Mouse (Mus musculus): ENCODE data around the gene Ctsm. TPM values are rescaled to one million over a fixed set of nuclear protein-coding genes. Genes with fewer than 3 reads are reported as not detected.
"Not testable (repeated sequence)": the region's sequence is repeated elsewhere in the genome, so short reads cannot be mapped to it uniquely, and the experiment has no call there.

Gene Ctsm
- not detected in 2 replicates for polyA plus RNA-seq (2015; fragmentation: Nextera tagmentation; extraction: Ambion mirVana)

DNA sequence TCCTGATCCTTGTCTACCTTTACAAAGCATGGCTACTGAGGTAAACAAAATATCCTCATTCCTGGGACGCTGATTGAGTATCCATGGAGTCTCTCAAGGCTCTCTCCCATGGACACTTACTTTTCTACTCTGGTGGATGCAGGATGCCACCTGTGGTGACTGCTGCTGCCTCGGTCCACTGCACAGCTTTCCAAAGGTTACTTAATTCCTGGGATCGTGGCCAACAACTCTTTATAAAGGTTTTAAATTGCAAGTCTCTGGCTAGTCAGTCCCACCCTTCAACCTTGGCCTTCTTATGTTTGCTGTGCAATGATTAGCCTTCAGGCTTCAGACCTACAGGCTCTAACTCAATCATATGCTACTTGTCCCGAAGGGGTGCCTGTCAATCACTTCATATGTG, at the start of gene Ctsm:
Ctsm (minus strand) TSS at position 209 of the 400 bp plus-strand sequence.
- Histone ChIP-seq H3K4me2 (no peak within 1 kb of the TSS), H3K4me1 (no peaks in the 10 kb centered on the region), H3K4me3 (replicated peaks) (no peak within 1 kb of the TSS), H3K36me3 (no peaks in the 10 kb centered on the region), H3K27ac (no peak within 1 kb of the TSS), H3K9me3 (no peaks in the 10 kb centered on the region), H3K27me3 (replicated peaks) (no peaks in the 10 kb centered on the region), H3K9ac (no peak within 1 kb of the TSS)
- no peak for ATAC-seq (ENCODE audit: insufficient read depth, low FRiP score, low read depth)
- WGBS: 65% methylated on average over 4 of the region's 4 CpGs

DNA sequence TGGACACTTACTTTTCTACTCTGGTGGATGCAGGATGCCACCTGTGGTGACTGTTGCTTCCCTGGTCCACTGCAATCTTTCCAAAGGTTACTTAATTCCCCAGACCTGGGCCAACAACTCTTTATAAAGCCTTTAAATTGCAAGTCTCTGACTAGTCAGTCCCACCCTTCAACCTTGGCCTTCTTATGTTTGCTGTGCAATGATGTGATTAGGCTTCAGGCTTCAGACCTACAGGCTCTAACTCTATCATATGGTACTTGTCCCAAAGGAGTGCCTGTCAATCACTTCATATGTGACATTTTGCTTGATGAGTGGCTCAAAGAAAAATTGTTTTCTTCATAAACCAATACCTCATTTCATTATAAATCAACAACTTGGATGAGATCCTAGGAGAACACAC, 28.4 kb upstream of the Ctsm start, which contains the start of gene Cts3:
Cts3 (minus strand) TSS at position 101 of the 400 bp plus-strand sequence.
- no peak within 1 kb of the TSS for H3K9ac ChIP-seq
- no peak for ATAC-seq (ENCODE audit: insufficient read depth, low FRiP score, low read depth)

DNA sequence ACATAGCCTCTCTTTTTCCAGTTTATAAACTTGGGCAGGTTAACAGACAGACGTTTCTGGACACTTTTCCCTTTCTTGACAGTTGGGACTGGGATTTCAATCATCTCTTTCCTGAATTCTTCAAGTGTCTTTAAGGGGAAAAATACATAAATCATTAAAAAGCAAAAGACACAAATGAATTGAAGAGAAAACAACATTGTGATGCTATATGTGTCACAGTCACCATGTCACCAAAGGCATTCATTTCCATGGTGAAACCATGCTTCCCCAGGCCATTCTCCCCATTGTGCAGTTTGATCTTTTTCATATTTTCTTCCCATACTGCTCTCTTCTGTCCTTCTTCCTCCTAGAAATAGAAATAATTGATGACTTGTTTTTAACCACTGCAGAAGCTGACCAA, 26.4 kb upstream of the Ctsm start, which contains the start of gene Gm49352:
Gm49352 (minus strand) TSS at position 101 of the 400 bp plus-strand sequence.
- H3K9me3 ChIP-seq; H3K4me1 ChIP-seq; ATAC-seq (ENCODE audit: insufficient read depth, low FRiP score, low read depth); H3K27ac ChIP-seq; H3K36me3 ChIP-seq; H3K4me2 ChIP-seq; H3K27me3 ChIP-seq (replicated peaks); H3K4me3 ChIP-seq (replicated peaks); H3K9ac ChIP-seq: not testable (repeated sequence)
- WGBS: 26% methylated on average over 1 of the region's 1 CpGs

More for the DNA sequence above, 28.4 kb upstream of the Ctsm start, which contains the start of gene Cts3:
- Histone ChIP-seq H3K9me3 (no peaks in the 10 kb centered on the region), H3K27me3 (replicated peaks) (no peaks in the 10 kb centered on the region), H3K36me3 (no peaks in the 10 kb centered on the region), H3K27ac (no peak within 1 kb of the TSS), H3K4me3 (replicated peaks) (no peak within 1 kb of the TSS), H3K4me2 (no peak within 1 kb of the TSS), H3K4me1 (no peaks in the 10 kb centered on the region)

Other genes starting within 250 kb of the Ctsm start
- not detected in 2 replicates for gene Cts7, start 183.6 kb downstream of the Ctsm start, polyA plus RNA-seq (2015; fragmentation: Nextera tagmentation; extraction: Ambion mirVana)
- gene Gm49352, start 26.3 kb upstream of the Ctsm start, polyA plus RNA-seq (2015; fragmentation: Nextera tagmentation; extraction: Ambion mirVana): not detected in 2 replicates
- not detected in 2 replicates for gene Cts3, start 28.3 kb upstream of the Ctsm start, polyA plus RNA-seq (2015; fragmentation: Nextera tagmentation; extraction: Ambion mirVana)